Mouse (Mus musculus): ENCODE results near the gene Spata16. TPM values are rescaled to one million over a fixed set of nuclear protein-coding genes. Genes with fewer than 3 reads are reported as not detected.

Spata16 gene
- polyA plus RNA-seq, 1 experiment from 2014 or later, result not detected

DNA sequence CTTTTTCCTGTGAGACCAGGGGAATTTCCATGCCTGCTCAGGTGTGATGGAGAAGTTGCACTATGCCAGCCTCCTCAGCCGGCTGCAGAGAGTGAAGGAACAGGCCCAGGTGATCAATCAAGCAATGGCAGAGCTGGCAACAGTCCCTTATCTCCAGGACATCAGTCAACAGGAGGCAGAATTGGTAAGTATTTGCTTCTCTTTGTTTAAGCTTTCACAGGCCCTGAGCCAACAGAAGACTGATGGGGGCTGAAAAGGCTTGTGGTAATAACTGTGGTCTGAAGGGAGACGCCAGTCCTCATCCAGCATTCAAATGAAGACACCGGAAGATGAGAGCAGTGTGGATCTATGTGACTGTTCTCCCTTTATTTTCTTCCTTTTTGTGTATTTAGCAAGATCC is 286.8 kb downstream of the Spata16 start:
- WGBS (ENCODE audit: insufficient replicate concordance), result 40% methylated on average over 3 of the region's 3 CpGs
- H3K4me1 ChIP-seq (ENCODE audit: control insufficient read depth, low read depth, low read length), result no peaks in the 10 kb centered on the region
- H3K4me3 ChIP-seq (ENCODE audit: low read depth, low read length), result no peak overlapping the region
- H3K27me3 ChIP-seq (ENCODE audit: control insufficient read depth, insufficient read depth, low read depth, low read length), result no peaks in the 10 kb centered on the region
- ATAC-seq (ENCODE audit: low read depth), result no peak
- no peaks in the 10 kb centered on the region; the same call in 1 of the 2 replicates for H3K9me3 ChIP-seq (replicated peaks; ENCODE audit: control insufficient read depth, low read length)
- H3K9ac ChIP-seq (ENCODE audit: low read depth, low read length), result no peak overlapping the region
- no peaks in the 10 kb centered on the region for H3K36me3 ChIP-seq (ENCODE audit: control insufficient read depth, insufficient read depth)
- H3K27ac ChIP-seq (ENCODE audit: low read length), result no peak overlapping the region
- H3K4me2 ChIP-seq (ENCODE audit: low read depth, low read length), result no peak overlapping the region

DNA sequence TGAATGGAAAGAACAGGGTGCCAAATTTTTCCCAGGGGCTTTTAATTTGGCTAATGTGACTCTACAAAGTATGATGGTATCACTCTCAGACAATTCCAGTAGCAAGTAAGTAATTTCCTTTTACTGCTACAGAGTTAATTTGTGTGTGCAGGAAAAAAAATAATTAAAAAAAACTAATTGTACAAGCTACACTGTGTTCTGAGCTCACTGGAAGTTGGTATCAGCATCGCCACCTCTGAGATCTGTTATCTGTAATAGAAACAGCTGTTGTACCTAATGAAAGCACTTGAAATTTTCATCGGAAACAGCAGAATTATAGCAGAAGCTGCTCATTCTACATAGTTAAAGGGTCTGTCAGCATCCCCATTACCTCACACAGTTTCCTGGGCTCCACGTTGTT is 295.7 kb downstream of the Spata16 start:
- Histone ChIP-seq H3K9ac (ENCODE audit: low read depth, low read length) (no peak overlapping the region), H3K36me3 (ENCODE audit: control insufficient read depth, insufficient read depth) (no peaks in the 10 kb centered on the region), H3K27ac (ENCODE audit: low read length) (no peak overlapping the region), H3K27me3 (ENCODE audit: control insufficient read depth, insufficient read depth, low read depth, low read length) (no peaks in the 10 kb centered on the region), H3K9me3 (replicated peaks; ENCODE audit: control insufficient read depth, low read length) (no peaks in the 10 kb centered on the region), H3K4me3 (ENCODE audit: low read depth, low read length) (no peak overlapping the region), H3K4me2 (ENCODE audit: low read depth, low read length) (no peak overlapping the region), H3K4me1 (ENCODE audit: control insufficient read depth, low read depth, low read length) (no peaks in the 10 kb centered on the region)
- no peak for ATAC-seq (ENCODE audit: low read depth)
- whole genome bisulfite sequencing (ENCODE audit: insufficient replicate concordance), result 65% methylated on average over 3 of the region's 3 CpGs

DNA sequence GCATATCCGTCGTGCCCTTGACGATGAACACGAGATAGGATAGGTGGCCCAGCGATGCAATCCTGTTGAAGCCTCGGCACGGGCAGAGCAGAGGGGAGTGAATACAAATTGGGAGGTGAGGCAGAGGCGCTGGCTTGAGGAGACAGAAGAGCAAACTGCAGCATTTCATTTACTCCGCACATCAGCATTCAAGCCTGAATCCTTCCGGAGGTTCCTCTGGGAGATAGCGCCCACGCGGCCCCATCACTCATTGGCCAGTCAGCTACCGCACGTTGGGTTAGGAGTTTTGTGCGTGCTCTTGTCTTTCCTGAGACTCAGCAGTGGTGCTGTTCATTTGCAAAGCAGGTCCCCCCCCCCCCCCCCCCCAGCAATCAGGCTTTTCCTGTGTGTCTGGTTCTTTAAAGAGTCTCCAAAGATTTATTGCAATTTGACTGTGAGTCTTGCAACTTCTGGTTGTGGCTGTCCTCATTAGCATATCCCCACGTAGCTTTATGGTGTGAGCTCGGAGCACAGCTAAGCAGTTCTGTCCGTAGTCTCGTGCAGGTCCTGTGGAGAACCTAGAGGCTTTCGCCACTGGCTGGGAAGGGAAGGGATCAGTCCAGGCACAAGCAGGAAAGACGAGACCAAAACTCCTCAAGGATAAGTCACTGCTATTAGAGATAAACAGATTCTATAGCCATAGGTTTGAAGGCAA is 299.6 kb downstream of the Spata16 start:
- H3K27me3 ChIP-seq (ENCODE audit: control insufficient read depth, insufficient read depth, low read depth, low read length), result no peaks in the 10 kb centered on the region
- no peak for ATAC-seq (ENCODE audit: low read depth)
- H3K36me3 ChIP-seq (ENCODE audit: control insufficient read depth, insufficient read depth), result no peaks in the 10 kb centered on the region
- no peaks in the 10 kb centered on the region for H3K4me1 ChIP-seq (ENCODE audit: control insufficient read depth, low read depth, low read length)
- 58% methylated on average over 22 of the region's 22 CpGs for whole genome bisulfite sequencing (ENCODE audit: insufficient replicate concordance)
- no peak overlapping the region for H3K9ac ChIP-seq (ENCODE audit: low read depth, low read length)
- no peak overlapping the region for H3K4me3 ChIP-seq (ENCODE audit: low read depth, low read length)
- H3K9me3 ChIP-seq (replicated peaks; ENCODE audit: control insufficient read depth, low read length), result no peaks in the 10 kb centered on the region
- no peak overlapping the region for H3K27ac ChIP-seq (ENCODE audit: low read length)
- H3K4me2 ChIP-seq (ENCODE audit: low read depth, low read length), result no peak overlapping the region

DNA sequence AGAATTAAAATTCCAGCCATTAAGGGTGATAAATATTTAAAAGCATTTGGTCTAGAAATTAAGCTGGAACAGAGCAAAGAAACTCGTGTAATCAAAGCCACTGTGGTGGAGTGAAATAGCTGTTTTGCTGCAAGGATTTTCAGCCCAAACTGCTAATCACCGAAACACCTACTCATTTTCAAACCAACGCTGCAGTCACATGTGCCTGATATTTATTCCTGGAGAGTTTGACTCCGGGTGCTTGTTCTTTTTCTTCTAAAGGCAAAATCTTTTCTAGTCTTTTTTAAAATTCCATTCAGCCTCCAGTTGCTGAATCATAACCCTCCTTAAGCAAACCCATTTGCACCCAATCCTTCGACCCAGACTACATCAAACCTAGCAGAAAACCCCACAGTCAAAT is 329.4 kb downstream of the Spata16 start:
- Histone ChIP-seq H3K4me1 (ENCODE audit: control insufficient read depth, low read depth, low read length) (no peaks in the 10 kb centered on the region), H3K4me2 (ENCODE audit: low read depth, low read length) (no peak overlapping the region), H3K4me3 (ENCODE audit: low read depth, low read length) (no peak overlapping the region), H3K27me3 (ENCODE audit: control insufficient read depth, insufficient read depth, low read depth, low read length) (no peaks in the 10 kb centered on the region), H3K36me3 (ENCODE audit: control insufficient read depth, insufficient read depth) (no peaks in the 10 kb centered on the region), H3K27ac (ENCODE audit: low read length) (no peak overlapping the region), H3K9ac (ENCODE audit: low read depth, low read length) (no peak overlapping the region), H3K9me3 (replicated peaks; ENCODE audit: control insufficient read depth, low read length) (no peaks in the 10 kb centered on the region)
- 56% methylated on average over 5 of the region's 5 CpGs for WGBS (ENCODE audit: insufficient replicate concordance)
- ATAC-seq (ENCODE audit: low read depth), result no peak

DNA sequence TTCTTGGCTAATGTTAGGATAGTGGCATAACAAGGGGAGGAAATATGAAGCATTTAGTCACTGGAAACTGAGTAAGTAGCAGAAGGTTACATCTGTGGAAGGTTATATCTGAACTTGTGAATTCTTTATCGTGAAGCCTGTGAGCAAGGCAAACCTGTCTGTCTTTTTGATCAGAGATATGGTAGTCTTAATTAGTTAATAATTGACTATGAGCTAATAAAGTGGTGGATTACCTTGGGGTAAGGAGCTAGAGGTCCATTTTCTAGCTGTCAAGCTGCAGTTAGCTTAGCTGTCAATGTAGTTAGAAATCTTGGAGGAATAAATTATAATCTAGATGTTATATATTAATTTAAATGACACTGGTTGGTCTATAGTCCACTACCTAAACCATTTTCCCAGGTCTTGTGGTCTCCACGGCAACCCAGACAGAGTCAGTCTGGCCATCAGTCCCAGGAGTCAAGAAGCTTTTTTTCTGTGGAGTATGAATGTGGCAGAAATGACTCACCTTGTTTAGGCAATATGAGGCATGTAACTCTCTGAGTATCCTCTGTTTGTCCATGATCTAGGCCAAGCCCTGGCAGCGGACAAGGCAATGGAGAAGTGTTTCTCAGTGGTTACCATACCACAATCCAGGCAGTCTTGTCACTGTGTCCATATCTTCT is 331.6 kb downstream of the Spata16 start:
- 60% methylated on average over 3 of the region's 3 CpGs for WGBS (ENCODE audit: insufficient replicate concordance)

DNA sequence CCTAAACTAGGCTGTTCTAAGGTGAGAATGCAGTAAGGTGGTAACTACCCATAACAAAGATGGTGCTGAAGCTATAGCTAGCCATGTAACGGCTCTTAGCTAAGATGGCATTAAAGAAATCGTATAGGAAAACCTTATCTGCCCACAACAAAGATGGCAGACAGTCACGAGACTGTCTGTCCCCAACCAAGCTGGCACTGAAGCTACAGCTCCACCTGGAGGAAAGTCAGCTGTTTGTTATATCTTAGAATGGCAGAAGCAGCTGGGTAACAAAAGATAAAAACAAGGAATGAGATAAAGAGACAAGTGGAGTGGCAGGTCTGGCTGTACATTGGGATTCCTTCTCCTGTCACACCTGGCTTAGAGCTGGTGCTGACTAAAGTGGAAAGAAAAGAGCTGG is 333.1 kb downstream of the Spata16 start:
- Histone ChIP-seq H3K9ac (ENCODE audit: low read depth, low read length) (no peak overlapping the region), H3K4me3 (ENCODE audit: low read depth, low read length) (no peak overlapping the region), H3K27ac (ENCODE audit: low read length) (no peak overlapping the region), H3K36me3 (ENCODE audit: control insufficient read depth, insufficient read depth) (no peaks in the 10 kb centered on the region), H3K4me2 (ENCODE audit: low read depth, low read length) (no peak overlapping the region), H3K9me3 (replicated peaks; ENCODE audit: control insufficient read depth, low read length) (no peaks in the 10 kb centered on the region), H3K4me1 (ENCODE audit: control insufficient read depth, low read depth, low read length) (no peaks in the 10 kb centered on the region), H3K27me3 (ENCODE audit: control insufficient read depth, insufficient read depth, low read depth, low read length) (no peaks in the 10 kb centered on the region)
- WGBS (ENCODE audit: insufficient replicate concordance), result 52% methylated on average over 3 of the region's 3 CpGs
- no peak for ATAC-seq (ENCODE audit: low read depth)

More for the DNA sequence above, 331.6 kb downstream of the Spata16 start:
- Histone ChIP-seq H3K9me3 (replicated peaks; ENCODE audit: control insufficient read depth, low read length) (no peaks in the 10 kb centered on the region), H3K4me2 (ENCODE audit: low read depth, low read length) (no peak overlapping the region), H3K4me1 (ENCODE audit: control insufficient read depth, low read depth, low read length) (no peaks in the 10 kb centered on the region), H3K27me3 (ENCODE audit: control insufficient read depth, insufficient read depth, low read depth, low read length) (no peaks in the 10 kb centered on the region), H3K9ac (ENCODE audit: low read depth, low read length) (no peak overlapping the region), H3K36me3 (ENCODE audit: control insufficient read depth, insufficient read depth) (no peaks in the 10 kb centered on the region), H3K27ac (ENCODE audit: low read length) (no peak overlapping the region), H3K4me3 (ENCODE audit: low read depth, low read length) (no peak overlapping the region)
- ATAC-seq (ENCODE audit: low read depth), result no peak

DNA sequence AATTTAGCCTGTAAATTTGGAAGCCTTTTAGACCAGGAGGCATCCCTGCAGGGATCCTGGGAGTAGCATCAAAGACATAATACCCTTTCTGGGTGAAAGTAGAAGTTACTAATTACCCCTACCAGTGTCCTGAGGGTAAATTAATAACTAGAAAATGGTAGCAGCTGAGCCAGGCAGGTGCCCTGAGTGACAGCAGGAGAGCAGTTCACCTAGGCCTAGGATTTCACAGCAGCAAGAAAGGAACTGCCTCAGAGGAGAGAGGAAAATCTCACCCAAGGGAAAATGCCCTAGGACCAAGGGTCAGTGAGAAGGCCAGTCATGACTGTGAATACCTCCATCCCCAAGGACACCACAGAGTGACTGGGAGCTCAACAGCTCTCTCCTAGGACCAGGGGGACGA is 333.9 kb downstream of the Spata16 start:
- no peak overlapping the region for H3K4me3 ChIP-seq (ENCODE audit: low read depth, low read length)
- H3K4me2 ChIP-seq (ENCODE audit: low read depth, low read length), result no peak overlapping the region
- H3K27me3 ChIP-seq (ENCODE audit: control insufficient read depth, insufficient read depth, low read depth, low read length), result no peaks in the 10 kb centered on the region
- no peaks in the 10 kb centered on the region for H3K4me1 ChIP-seq (ENCODE audit: control insufficient read depth, low read depth, low read length)
- no peaks in the 10 kb centered on the region for H3K9me3 ChIP-seq (replicated peaks; ENCODE audit: control insufficient read depth, low read length)
- H3K36me3 ChIP-seq (ENCODE audit: control insufficient read depth, insufficient read depth), result no peaks in the 10 kb centered on the region
- no peak overlapping the region for H3K27ac ChIP-seq (ENCODE audit: low read length)
- ATAC-seq (ENCODE audit: low read depth), result no peak
- no peak overlapping the region for H3K9ac ChIP-seq (ENCODE audit: low read depth, low read length)
- WGBS (ENCODE audit: insufficient replicate concordance), result 24% methylated on average over 1 of the region's 1 CpGs

DNA sequence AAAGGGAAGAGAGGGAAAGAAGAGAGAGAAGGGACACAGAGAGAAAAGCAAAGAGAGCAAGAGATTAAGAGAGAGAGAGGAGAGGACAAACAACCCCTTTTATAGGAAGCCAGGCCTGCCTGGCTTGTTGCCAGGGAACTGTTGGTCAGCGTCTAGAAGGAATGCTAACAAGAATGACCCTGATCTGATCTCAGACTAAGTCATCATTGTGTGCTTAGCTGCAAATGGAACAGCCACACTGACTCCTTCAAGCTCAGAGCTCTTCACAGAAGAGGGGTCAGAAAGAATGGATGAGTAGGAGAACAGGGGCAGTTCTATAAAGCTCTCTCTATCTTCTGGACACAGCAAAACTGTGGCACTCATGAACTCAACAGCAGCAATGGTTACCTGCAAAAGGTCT is 334.7 kb downstream of the Spata16 start:
- Histone ChIP-seq H3K9ac (ENCODE audit: low read depth, low read length) (no peak overlapping the region), H3K27me3 (ENCODE audit: control insufficient read depth, insufficient read depth, low read depth, low read length) (no peaks in the 10 kb centered on the region), H3K4me1 (ENCODE audit: control insufficient read depth, low read depth, low read length) (no peaks in the 10 kb centered on the region), H3K36me3 (ENCODE audit: control insufficient read depth, insufficient read depth) (no peaks in the 10 kb centered on the region), H3K4me2 (ENCODE audit: low read depth, low read length) (no peak overlapping the region), H3K4me3 (ENCODE audit: low read depth, low read length) (no peak overlapping the region), H3K9me3 (replicated peaks; ENCODE audit: control insufficient read depth, low read length) (no peaks in the 10 kb centered on the region), H3K27ac (ENCODE audit: low read length) (no peak overlapping the region)
- no peak for ATAC-seq (ENCODE audit: low read depth)
- whole genome bisulfite sequencing (ENCODE audit: insufficient replicate concordance), result 32% methylated on average over 1 of the region's 1 CpGs

DNA sequence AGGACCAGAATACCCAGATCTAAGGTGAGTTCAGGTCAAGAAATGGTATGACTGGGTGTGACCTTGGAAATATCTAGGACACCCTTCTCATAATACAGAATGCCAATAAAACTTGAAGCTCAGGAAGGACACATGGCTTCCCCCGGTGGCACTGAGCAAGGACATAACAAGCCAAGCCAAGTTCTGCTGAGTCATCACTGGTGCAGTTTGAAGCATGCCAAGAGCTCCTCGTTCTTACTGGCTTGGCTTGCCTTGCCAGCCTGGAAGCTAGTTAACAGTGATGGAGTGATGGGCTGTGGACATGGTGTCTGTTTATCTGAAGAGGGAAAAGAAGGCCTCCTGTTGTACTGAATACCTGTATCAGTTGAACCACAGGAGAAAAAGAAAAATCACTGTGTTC is 342.2 kb downstream of the Spata16 start:
- H3K36me3 ChIP-seq (ENCODE audit: control insufficient read depth, insufficient read depth), result no peaks in the 10 kb centered on the region
- no peak overlapping the region for H3K4me2 ChIP-seq (ENCODE audit: low read depth, low read length)
- H3K9me3 ChIP-seq (replicated peaks; ENCODE audit: control insufficient read depth, low read length), result no peaks in the 10 kb centered on the region
- H3K27me3 ChIP-seq (ENCODE audit: control insufficient read depth, insufficient read depth, low read depth, low read length), result no peaks in the 10 kb centered on the region
- H3K4me3 ChIP-seq (ENCODE audit: low read depth, low read length), result no peak overlapping the region
- H3K4me1 ChIP-seq (ENCODE audit: control insufficient read depth, low read depth, low read length), result no peaks in the 10 kb centered on the region
- H3K9ac ChIP-seq (ENCODE audit: low read depth, low read length), result no peak overlapping the region
- WGBS (ENCODE audit: insufficient replicate concordance), result 47% methylated on average over 2 of the region's 2 CpGs
- ATAC-seq (ENCODE audit: low read depth), result no peak
- no peak overlapping the region for H3K27ac ChIP-seq (ENCODE audit: low read length)

Measured in liver, embryonic 16.5 days (tissue).